Mouse (Mus musculus) fibroblast of lung, adult 2 months (primary cell): Measurements from ENCODE around the gene Eml3.

Experiments
- DNase-seq: peaks from one replicate; pipeline ENCODE4 v3.0.0-alpha.2; 2011; ENCODE audit warnings: low read depth

Gene Eml3

DNA sequence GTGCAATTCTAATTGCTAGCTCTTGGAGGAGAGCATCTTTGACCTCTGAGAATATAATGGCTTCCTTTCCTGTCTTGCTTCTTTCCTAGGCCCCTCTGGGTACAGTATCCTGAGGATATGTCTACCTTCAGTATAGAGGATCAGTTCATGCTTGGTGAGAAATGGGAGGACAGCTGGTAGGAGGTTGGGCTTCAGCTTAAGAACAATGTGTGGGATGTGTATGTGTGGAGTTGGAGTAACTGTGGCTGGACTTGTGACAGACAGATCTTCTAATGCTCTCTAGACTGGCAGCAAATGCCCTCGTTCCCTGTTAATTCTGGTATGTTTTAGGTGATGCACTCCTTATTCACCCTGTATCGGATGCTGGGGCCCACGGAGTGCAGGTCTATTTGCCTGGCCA is 15.1 kb upstream of the Eml3 start:
- DNase-seq: no peak

DNA sequence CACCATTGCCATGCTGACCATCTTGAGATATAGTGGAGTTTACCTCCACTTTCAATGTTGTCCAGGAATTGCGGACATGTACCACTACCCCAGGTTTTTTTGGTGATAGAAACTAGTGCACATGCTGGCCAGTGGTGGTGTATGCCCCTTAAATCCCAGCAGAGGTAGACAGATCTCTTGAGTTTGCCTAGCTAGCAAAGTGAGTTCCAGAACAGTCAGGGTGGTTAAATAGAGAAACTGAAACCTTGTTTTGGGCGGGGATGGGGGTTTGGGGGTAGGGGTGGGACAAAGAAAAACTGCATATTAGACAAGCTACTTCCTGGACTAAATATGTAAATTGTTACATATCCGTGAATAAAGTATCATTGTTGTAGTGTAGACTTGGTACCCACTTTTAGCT is 10.4 kb upstream of the Eml3 start:
- no peak for DNase-seq

DNA sequence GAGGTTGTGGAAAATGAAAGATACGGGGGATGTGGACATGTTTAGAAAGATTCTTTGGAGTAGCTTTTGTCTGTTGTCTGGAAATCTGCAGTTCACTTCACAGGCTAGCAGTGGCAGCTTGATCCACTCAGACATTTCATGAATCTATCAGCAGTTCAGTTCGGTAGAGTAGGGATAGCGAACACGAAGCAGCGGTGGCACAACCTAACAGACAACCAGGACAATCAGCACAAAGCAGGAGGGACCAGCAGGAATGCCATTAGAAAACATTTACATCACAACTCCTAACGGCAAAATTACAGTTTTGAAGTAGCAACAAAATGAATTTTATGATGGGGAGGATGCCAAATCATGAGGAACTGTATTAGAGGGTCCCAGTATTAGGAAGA is 9.7 kb upstream of the Eml3 start:
- no peak for DNase-seq

DNA sequence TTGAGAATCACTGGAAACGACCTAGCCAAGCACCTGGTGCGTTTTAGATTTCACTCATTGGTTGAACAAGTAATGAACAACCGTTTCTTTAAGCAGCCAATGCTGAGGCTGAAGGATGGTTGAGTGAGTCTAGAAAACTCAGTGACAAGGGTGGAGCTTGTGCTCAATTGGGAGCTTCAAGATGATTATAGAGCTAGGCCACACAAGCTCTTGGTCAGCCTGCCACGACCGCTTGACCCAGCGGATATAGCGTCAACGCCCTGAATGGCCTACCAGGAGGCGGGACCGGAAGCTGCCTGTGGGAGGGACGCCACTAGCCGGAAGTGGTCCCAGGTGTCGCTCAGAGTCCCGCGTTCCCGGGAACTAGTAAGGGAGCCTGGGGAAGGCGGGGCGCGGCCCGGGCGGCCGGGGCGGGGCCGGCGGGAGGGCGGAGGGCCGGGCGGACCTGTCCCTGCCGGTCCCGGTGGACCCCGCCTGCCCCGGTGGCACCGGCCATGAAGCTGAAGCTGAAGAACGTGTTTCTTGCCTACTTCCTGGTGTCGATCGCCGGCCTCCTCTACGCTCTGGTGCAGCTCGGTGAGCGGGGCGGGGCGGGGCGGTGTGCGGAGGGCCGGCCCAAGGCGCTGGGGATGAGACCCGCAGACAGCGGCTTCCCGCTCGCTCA is 9.1 kb upstream of the Eml3 start, which contains the start of gene B3gat3:
B3gat3 (plus strand) TSS at position 302 of the 664 bp plus-strand sequence.
- DNase-seq: peak; percentile 83

DNA sequence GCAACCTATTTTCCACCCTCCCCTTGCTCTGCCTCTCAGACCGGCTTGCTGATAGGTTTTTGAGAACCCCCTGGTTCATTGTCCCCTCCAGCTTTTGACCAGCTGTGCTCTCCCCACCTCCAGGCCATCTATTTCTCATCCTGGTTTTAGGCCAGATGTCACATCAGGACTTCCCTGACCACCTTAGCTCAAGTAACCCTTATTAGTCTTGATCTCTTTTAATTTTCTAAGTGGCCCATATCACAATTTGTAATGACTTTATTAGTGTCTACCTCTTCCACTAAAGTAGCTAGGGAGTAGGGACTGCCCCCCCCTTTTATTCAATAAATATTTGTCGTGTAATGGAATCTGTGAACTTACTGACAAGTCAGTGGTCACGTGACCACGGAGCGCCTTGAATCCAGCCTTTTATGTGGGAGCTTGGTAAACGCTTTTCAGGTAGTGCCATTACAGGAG is 8.5 kb upstream of the Eml3 start:
- no peak for DNase-seq

DNA sequence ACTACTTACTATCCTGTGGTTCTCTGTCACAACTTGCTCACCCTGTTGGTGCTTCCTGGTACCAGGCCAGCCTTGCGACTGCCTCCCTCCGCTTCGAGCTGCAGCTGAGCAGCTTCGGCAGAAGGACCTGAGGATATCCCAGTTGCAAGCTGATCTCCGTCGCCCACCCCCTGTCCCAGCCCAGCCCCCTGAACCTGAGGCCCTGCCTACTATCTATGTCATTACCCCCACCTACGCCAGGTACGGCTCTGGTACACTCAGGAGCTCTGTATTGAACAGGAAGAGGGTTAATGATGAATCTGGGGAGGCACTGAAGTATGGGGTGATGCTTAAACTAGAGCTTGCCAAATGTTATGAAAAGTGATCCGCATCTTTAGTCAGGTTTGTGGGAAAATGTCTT is 7.6 kb upstream of the Eml3 start:
- DNase-seq: no peak

DNA sequence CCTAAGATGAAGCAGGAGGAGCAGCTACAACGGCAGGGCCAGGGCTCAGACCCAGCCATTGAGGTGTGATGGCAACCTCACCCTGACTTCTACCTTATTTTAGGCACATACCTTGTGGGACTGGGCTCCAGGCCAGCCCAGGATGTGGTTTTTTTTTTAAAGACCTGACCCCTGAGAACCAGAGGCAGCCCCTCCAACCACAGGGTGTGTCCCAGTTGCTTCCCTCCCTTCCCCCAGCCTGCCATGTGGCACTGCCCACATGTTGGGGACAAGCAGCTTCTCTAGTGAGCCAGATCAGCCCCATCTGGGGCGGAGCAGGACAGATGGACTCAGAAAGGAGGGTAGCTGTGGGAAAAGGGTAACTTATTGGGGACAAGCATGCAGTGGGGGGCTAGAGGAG is 2.6 kb upstream of the Eml3 start:
- DNase-seq: no peak

DNA sequence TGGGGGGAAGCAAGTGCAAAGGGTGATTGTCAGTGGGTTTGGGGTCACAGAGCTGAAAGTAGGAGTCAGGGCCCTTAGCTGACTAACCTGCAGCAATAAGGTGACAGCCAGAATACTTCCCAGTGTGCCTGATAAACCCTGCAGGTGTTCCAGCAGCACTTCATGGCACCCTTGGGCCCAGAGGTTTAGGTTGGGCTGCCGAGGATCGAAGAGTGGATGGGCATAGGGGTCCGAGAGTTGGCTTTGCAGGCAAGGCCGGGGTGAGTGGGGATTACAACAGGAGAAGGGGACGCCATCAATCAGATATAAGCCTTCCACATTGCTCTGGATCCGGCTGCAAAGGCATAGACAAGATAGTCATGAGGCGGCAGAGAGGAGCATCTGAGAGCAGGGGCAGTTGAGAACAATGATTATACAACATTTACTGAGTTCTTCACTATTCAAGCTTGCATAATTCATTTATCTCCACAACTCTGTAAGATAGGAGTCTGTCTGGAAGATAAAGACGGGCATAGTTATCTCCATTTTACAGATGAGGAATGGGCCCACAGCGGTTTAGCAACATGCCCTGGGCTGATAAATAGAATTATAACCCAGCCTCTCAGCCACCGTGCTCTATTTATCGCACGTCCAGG is 1.3 kb upstream of the Eml3 start:
- DNase-seq: no peak

DNA sequence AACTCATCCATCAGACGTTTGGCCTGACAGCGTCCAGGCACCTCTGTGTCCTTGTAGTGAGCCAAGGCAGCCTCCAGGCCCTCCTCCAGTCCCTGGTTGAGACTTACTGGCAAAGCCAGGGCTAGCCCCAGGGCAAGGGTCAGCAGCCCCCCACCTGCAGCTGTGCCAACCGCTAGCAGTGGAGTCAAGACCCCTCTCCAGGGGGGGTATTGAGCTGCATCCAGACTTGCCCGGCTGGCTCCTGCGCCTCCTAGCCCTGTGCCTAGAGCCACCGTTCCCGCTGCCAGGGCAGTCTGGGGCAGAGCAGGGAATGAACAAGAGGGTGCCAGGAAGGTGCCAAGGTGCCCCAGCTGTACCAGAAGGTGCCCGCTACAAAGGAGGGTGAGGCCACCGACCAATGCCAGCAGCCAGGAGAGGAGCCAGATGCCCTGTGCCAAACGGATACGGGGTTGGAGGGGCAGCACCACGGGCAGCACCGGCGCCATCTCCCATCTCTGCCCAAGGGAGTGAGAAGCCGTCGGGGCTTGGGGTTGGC is 596 bp upstream of the Eml3 start:
- DNase-seq: no peak

DNA sequence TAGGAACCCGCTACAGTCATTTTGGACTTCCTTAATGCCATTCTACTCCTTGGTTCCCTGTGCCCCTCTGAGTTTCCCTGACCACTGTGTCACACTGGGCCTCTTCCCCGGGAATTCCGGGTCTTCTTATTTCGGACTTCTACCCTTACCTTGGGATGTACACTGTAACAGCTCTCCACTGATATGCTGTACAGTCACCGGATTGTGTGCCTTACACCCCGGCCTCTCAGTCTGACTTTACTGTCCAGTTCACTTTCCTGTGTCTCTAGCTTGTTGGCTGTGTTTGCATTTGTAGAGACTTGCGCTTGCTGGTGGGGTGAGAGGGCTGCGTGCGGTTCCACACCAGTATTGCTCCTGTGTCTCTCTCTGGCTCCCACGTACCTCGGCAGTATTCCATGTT is 765 bp downstream of the Eml3 start:
- DNase-seq: no peak

DNA sequence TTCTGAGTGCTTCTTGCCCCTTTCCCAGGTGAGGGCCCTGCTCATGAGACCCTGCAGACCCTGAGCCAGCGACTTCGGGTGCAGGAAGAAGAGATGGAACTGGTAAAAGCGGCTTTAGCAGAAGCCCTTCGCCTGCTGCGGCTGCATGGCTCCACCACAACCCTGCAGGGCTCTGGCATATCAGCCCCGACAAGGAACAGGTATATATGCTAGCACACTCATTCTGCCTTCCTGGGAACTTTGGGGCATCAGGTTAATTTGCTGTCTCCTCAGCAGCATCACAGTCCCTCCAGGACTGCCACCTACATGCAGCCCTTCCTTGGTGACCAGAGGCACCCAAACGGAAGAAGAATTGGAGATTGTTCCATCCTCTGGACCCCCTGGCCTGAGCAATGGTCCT is 1.4 kb downstream of the Eml3 start:
- DNase-seq: no peak

DNA sequence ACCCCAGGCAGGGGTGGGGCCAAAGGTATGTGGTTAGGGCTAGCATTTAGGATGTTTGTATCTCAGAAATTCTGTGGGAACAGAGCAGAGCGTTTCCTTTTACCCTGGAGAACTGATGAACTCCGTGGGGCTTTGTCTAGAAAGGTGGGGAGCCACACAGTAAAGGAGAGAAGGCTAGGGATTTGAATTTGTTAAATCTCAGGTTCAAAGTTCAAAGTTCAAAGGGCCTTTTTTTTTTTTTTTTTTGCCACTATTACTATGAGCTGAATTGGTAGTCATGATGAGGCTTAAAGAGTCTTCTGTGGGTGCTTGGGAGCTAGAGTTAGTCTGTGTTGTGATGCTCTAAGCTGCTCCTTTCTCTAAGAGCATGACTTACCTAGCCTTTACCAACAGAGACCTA is 7.4 kb downstream of the Eml3 start:
- no peak for DNase-seq

DNA sequence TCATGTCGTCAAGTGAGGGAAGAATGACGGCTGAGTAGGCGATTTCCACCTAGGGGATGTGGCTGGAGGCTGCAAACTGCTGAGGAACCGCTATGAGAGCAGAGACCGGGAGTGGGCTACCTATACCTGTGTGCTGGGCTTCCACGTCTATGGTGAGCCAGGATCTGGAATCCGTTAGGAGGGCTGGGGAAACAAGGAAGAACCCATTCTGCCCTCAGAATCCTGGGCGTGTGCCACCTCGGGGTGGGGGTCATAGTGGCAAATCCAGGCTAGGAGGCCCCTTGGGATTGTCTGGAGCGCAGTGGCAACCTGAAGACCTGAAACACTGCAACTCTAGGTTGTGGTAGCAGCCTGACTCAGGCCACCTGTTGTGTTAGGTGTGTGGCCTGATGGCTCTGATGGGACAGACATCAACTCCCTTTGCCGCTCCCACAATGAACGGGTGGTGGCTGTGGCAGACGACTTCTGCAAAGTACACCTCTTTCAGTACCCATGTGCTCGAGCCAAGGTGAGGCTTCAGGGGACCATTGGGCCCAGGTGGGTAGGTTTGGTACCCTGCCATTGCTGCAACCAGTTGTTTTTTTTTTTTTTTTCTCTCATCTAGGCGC is 11.3 kb downstream of the Eml3 start:
- DNase-seq: no peak

DNA sequence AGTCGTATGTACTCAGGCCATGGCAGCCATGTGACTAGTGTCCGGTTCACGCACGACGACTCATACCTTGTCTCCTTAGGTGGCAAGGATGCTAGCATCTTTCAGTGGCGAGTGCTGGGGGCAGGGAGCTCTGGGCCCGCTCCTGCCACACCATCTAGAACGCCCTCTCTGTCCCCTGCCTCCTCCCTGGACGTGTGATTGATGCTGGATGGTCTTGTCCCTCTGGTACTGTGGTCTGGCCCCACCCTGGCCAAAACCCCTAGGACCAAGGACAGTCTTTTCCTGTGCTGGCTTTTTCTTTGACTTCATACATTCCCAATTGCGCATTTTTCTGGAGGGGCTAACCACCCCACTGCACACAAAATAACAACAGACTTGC is 11.8 kb downstream of the Eml3 start:
- DNase-seq: no peak

DNA sequence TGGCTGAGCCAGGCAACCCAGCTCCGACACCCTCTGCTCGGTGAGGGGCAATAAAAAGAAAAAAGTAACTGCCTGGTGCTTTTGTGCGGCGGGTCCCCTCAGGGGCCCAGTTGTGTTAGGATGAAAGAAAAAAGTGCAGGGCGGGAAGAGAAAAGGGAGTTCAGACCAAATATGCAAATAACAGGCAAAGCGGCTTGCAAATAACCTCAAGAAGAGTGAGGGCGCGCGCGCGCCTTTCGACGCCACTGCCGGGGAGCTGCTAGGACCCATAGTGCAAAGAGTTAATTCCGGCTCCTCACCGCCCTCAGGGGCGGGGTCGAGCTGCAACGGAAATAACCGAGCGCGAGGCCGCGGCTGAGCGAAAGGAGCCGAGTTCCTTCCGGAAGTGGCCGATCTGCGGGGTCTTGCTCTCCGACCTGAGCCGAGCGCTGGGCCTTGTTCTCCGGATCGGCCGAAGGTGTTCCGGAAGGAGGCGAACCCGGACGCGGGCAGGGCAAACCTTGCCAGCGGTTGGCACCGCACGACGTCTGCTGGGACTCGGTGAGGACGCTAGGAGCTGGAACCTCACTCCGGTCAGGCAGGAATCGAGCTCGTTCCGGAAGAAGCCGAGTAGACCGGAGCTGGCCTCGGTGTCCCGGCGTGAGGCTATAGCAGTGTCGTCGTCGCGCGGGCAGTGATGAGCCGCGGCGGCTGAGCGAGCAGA is 12.3 kb downstream of the Eml3 start, which contains the start of gene Mta2:
Mta2 (plus strand) TSS at position 361 of the 703 bp plus-strand sequence.
- DNase-seq: peak; percentile 91

DNA sequence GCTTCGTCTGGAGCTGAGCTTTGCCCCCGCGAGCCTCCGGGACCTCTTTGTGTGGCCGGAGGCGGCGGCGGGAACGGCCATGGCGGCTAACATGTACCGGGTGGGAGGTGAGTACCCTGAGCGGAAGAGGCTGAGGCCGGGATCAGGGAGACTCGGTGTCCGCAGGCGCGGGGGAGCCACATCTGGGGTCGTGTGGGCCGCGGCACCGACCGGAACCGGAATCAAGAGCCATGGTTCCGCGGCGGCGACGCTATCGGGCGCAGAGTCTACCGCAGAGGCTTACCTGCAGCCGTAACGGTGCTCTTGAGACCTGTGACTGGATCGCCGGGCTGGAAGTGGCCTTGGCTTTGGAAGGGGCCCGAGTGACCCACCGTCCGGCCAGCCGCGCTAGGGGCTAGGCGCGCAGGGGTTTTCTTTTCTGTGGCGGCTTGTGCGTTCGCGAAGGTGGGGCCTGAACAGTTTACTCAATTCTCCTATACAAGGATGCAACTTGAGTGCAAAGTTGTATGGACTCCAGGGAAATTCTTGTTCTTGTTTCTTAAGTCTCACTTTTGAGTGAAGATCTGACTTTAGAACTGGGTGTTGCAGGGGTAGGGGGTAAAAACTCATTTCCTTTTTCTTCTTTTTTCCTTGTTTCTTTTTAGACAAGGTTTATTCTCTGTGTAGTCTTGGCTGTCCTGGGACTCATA is 13.1 kb downstream of the Eml3 start:
- no peak for DNase-seq

DNA sequence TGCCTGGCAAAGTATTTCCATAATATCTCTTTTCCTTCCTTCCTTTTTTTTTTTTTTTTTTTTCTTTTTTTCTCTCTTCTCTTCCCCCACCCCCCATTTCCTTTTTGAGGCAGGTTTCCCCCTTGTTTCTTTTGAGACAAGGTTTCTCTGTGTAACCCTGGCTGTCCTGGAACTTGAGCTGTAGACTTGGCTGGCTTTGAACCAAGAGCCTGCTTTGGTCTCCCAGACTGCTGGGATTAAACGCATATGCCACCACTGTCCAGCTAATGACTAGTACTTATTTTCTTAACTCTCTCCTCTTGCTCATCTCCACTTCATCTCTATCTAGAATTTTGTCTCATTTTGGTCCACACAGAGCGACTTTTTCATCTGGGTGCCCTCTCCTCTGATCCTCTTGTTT is 13.7 kb downstream of the Eml3 start:
- no peak for DNase-seq

DNA sequence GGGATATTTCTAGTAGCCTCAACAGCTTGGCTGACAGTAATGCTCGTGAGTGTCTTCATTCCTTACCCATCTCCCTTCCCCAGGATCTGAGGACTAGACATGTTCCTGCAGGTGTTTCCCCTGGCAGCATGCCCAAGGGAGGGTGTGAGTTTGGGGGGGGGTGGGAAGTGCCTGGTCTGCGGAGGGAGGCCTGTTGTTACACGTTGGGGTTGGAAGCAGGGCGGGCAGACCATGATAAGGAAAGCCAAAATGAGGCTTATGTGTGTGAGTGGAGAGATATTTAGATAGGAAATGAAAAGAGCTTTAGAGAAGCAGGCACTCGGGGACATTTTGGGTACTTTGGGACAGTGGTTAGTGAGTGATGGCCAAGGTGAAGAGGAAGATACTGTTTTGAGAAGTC is 14.7 kb downstream of the Eml3 start:
- DNase-seq: no peak

DNA sequence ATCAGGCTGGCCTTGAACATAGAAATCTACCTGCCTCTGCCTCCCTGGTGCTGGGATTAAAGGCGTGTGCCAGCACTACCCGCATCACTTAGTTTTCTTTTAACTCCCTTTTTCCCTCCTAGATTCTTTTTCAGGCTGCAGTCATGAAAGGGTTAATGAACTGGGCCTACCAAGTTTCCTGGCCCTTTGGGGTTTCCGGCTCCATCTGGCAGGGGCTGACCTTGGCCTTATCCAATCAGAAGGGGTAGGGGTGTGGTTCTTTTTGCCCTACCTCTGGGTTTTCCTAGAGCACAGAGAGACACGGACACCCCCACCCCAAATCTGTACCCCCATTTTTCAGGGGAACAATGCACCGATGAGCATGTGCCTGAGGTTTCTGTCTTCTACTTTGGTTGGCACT is 15.4 kb downstream of the Eml3 start:
- DNase-seq: peak; percentile 57

DNA sequence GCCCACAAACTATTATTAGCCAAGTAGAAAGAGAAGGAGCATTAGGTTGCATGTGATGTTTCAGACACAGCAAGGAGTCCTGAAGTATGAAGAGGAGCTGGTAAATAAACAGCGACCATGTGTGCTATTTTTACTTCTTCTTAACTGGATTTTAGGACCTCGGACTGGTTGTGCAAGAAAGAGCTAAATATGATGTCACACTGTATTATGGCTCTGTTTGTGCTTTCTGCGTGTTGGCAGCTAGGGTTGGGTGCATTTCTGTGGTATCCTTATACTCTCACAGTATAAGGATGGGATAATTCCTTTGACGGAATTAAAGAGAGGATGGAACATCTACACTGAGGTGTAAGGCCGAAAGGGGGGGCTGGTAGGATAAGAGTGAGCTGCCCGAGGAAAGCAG is 15.9 kb downstream of the Eml3 start:
- no peak for DNase-seq

DNA sequence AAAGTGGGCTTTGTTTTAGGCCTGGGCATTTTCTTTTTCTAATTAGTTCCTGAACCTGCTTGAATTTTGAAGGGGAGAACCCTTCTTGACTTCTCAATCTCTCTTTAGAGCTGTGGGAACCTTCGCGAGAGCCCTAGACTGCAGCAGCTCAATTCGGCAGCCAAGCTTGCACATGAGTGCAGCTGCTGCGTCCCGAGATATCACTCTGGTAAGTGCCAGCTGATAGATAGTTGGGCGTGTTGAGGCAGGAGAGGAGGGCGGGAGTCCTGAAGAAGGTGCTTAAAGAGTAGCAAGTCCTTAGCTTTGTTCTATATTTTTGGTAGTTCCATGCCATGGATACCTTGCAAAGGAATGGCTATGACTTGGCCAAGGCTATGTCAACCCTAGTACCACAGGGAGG is 17.6 kb downstream of the Eml3 start:
- no peak for DNase-seq

DNA sequence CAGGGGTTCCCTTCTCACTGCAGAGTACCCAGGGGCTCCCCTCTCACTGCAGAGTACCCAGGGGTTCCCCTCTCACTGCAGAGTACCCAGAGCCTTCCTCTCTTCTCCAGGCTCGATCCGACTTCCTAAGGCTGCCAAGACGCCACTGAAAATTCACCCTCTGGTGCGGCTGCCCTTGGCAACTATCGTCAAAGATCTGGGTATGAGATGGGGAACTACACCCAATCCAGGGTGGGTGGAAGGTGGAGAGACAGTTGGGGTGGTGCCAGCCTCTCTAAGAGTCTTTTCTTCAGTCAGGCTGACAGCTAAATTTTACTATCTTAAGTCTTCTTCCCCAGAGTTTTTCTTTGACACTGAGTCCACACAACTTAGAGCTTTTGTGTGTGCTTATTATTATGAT is 20.8 kb downstream of the Eml3 start:
- no peak for DNase-seq
